Mouse (Mus musculus) myocyte (in vitro differentiated cells): ENCODE data around the gene Sectm1b.

ENCODE experiments used
- MAX ChIP-seq: IDR thresholded peaks from one replicate; pipeline ENCODE4 v1.6.1; 2011; ENCODE audit warnings: low read depth, mild to moderate bottlenecking, control low read depth
- POLR2A ChIP-seq: IDR thresholded peaks from one replicate; pipeline ENCODE4 v1.6.1; 2011; ENCODE audit warnings: low read depth, mild to moderate bottlenecking, control low read depth, moderate library complexity; ENCODE audit not compliant: insufficient read length
- REST ChIP-seq: IDR thresholded peaks from one replicate; pipeline ENCODE4 v1.6.1; 2011; ENCODE audit warnings: mild to moderate bottlenecking, control low read depth, moderate library complexity; ENCODE audit not compliant: insufficient read depth, insufficient read length
- USF1 ChIP-seq: IDR thresholded peaks from one replicate; pipeline ENCODE4 v1.6.1; 2011; ENCODE audit warnings: low read depth, mild to moderate bottlenecking, control low read depth, moderate library complexity

- TF ChIP-seq REST = no peak
- TF ChIP-seq USF1 = no peak
- TF ChIP-seq MAX = no peak
- no peak for TF ChIP-seq POLR2A
Measured at GRCm38 (mm10) chr11:121111601-121112000, 48.2 kb upstream of the Sectm1b start.
